Mouse (Mus musculus): ENCODE results near the gene Ttc30a1. TPM values are rescaled to one million over a fixed set of nuclear protein-coding genes. Genes with fewer than 3 reads are reported as not detected.
"Not testable (repeated sequence)": the region's sequence is repeated elsewhere in the genome, so short reads cannot be mapped to it uniquely, and the experiment has no call there.

Ttc30a1 gene
- 1.4 and 1.9 TPM in 2 replicates for polyA plus RNA-seq (2012; rRNA removed)

DNA sequence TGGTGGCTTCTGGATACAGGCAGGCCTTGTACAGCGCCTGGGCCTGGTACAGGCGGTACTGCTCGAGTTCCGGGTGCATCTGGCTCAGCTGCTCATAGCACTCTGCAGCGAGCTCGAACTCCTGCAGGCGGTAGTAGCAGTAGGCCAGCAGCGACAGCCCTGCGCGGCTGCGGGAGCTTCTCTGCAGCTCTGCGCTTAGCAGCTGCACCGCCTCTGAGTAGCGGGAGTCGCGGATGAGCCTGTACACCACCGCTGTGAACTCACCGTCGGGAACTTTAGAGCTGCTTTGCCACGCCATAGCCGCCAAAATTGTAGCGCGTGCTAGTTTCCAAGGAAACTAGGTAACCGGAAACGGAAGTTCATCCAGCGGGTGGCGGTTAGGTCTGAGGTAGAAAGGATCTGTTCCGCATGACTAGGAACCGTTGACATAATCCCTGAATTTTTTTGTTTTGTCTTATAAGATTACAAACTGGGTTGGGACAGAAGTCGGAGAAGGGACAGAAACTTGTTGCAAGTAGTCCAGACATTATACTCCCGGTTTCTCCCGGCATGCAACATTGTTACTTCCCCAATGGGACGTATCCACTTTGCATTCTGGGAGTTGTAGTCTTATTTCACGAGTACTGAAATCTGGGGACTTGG, at the start of gene Ttc30a1:
TSS of gene Ttc30a1 (minus strand) at position 528 of the 642 bp plus-strand sequence.
- Histone ChIP-seq H3K4me3 (ENCODE audit: extremely low read depth, insufficient read depth, insufficient read length) (peak within 1 kb of the TSS; percentile 86), H3K27ac (ENCODE audit: insufficient read depth, low read length) (peak within 1 kb of the TSS; percentile 36; the same call in 1 of the 2 replicates)
- 5% methylated on average over 32 of the region's 34 CpGs for WGBS
- not testable (repeated sequence) for H3K4me1 ChIP-seq (ENCODE audit: control insufficient read depth, insufficient read depth, insufficient read length); H3K36me3 ChIP-seq (ENCODE audit: control insufficient read depth, insufficient read depth, low read length); H3K27me3 ChIP-seq (ENCODE audit: control insufficient read depth, insufficient read depth, low read length)
- DNase-seq (ENCODE audit: low read depth in 1 of 2, low spot score in 2 of 2) = peak; percentile 58 to 64

DNA sequence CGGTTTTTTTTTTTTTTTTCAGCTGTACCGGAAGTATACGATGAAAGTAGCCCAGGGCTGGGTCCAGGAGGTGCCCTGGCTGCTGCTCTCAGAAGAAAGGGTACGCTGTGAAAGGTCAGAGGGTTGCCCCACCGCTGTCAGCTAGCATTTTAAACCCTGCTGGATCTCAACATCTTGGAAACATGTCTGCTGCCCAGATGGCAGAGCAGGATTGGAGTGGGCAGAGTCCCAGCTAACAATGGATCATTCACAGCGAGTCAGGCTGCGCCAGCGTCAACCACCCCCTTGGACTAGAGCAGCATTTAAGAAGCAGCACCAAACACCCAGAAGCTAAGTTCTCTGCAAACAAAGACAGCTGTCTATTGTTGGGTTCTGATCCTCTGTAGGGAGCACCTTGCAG, 48.3 kb upstream of the Ttc30a1 start:
- no peak overlapping the region for H3K27ac ChIP-seq (ENCODE audit: insufficient read depth, low read length)
- no peaks in the 10 kb centered on the region for H3K4me1 ChIP-seq (ENCODE audit: control insufficient read depth, insufficient read depth, insufficient read length)
- peaks cover 2% of the 10 kb centered on the region; the same call in 1 of the 2 replicates for H3K27me3 ChIP-seq (ENCODE audit: control insufficient read depth, insufficient read depth, low read length)
- no peaks in the 10 kb centered on the region for H3K36me3 ChIP-seq (ENCODE audit: control insufficient read depth, insufficient read depth, low read length)
- TF ChIP-seq POLR2A (IDR thresholded peaks at IDR 0.05; ENCODE audit: low read depth, low read length) (no peak), CTCF (IDR thresholded peaks at IDR 0.05; ENCODE audit: extremely low read depth, insufficient read depth, insufficient read length, insufficient replicate concordance) (no peak)
- no peak for DNase-seq (ENCODE audit: low read depth in 1 of 2, low spot score in 2 of 2)
- 74% methylated on average over 8 of the region's 8 CpGs for WGBS
- H3K4me3 ChIP-seq (ENCODE audit: extremely low read depth, insufficient read depth, insufficient read length) = no peak overlapping the region

DNA sequence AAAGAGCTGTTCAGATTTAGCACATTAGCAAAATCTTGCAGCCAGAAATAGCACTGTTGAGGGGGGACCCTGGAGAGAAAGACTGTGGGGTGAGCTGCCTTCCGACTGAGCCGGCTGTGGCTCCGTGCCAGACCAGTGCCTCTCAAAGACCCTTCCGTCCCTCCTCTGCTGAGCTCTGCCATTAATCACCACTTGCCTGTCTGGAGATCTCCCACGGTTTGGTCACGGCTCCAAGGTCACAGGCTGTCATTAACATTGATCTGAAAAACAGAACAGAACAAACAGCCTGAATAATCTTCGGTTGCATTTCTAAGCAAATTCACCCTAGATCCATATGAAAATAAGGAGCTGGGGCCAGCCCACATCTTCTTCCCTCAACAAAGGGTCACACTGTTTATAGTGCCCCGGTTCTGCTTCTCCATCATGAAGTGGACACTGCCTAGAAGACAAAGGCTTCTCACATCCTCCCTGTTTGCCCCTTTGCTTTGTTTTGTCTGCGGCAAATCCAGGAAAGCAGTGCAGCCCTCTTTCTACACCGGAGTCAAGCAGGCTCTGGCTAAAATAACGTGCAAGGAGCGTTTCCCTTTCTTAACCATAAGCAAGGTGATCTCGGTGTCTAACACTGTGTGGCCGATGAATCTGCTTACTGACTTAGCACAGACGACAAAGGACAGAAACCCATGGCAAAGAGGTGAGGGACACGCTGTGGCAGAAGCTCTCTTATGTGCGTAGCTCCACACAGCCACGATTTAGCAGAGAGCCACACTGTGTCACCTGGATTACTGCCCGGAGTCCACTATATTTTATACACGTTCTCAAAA, 47.5 kb upstream of the Ttc30a1 start:
- TF ChIP-seq CTCF (IDR thresholded peaks at IDR 0.05; ENCODE audit: extremely low read depth, insufficient read depth, insufficient read length, insufficient replicate concordance) = no peak
- TF ChIP-seq POLR2A (IDR thresholded peaks at IDR 0.05; ENCODE audit: low read depth, low read length) = no peak
- DNase-seq (ENCODE audit: low read depth in 1 of 2, low spot score in 2 of 2) = no peak
- no peak overlapping the region for H3K27ac ChIP-seq (ENCODE audit: insufficient read depth, low read length)
- 27% methylated on average over 20 of the region's 20 CpGs for WGBS
- H3K27me3 ChIP-seq (ENCODE audit: control insufficient read depth, insufficient read depth, low read length) = peaks cover 2% of the 10 kb centered on the region; the same call in 1 of the 2 replicates
- H3K36me3 ChIP-seq (ENCODE audit: control insufficient read depth, insufficient read depth, low read length) = no peaks in the 10 kb centered on the region
- H3K4me3 ChIP-seq (ENCODE audit: extremely low read depth, insufficient read depth, insufficient read length) = no peak overlapping the region
- no peaks in the 10 kb centered on the region for H3K4me1 ChIP-seq (ENCODE audit: control insufficient read depth, insufficient read depth, insufficient read length)

DNA sequence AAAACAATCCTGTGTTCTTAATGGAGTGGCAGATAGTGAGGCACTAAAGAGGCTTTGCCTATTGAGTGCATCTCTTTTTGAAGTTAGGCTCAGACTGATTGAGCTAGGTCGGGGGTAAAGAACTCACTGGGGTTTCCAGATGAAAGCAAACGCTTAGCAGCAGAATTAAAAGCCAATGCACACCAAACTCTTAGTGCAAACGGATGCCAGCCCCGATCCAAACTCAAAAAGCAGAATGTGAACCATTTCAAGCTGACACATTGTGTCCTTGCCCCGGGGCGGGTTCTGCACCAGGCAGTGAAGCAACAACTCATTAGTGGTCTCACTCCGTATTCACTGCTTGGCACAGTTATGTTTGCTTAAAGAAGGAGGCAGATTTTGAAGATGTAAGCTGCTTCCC, 35.1 kb upstream of the Ttc30a1 start:
- Histone ChIP-seq H3K4me1 (ENCODE audit: control insufficient read depth, insufficient read depth, insufficient read length) (no peaks in the 10 kb centered on the region), H3K36me3 (ENCODE audit: control insufficient read depth, insufficient read depth, low read length) (no peaks in the 10 kb centered on the region), H3K4me3 (ENCODE audit: extremely low read depth, insufficient read depth, insufficient read length) (no peak overlapping the region), H3K27ac (ENCODE audit: insufficient read depth, low read length) (no peak overlapping the region), H3K27me3 (ENCODE audit: control insufficient read depth, insufficient read depth, low read length) (no peaks in the 10 kb centered on the region)
- WGBS = 54% methylated on average over 7 of the region's 7 CpGs
- no peak for DNase-seq (ENCODE audit: low read depth in 1 of 2, low spot score in 2 of 2)
- TF ChIP-seq CTCF (IDR thresholded peaks at IDR 0.05; ENCODE audit: extremely low read depth, insufficient read depth, insufficient read length, insufficient replicate concordance) (no peak), POLR2A (IDR thresholded peaks at IDR 0.05; ENCODE audit: low read depth, low read length) (no peak)

DNA sequence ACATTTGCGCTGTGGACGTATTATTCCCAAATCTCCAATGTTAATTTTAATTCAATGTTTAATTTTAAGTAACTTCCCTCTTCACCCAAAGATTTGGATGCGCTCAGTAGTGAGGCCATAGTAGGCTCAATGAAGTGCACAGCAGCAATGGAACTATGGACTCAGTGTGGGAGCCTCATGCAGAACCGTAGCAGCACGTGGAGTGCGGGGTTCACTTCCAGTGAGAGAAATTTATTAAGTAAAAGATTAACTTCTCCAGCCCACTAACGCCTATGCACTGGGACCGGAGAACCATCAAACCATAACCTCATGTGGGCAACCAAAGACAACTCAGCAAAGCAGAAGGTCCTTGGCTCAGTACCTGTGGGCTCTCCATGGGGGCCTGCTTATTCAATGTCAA, 34.4 kb upstream of the Ttc30a1 start:
- Histone ChIP-seq H3K27ac (ENCODE audit: insufficient read depth, low read length) (no peak overlapping the region), H3K4me1 (ENCODE audit: control insufficient read depth, insufficient read depth, insufficient read length) (no peaks in the 10 kb centered on the region), H3K27me3 (ENCODE audit: control insufficient read depth, insufficient read depth, low read length) (no peaks in the 10 kb centered on the region), H3K4me3 (ENCODE audit: extremely low read depth, insufficient read depth, insufficient read length) (no peak overlapping the region), H3K36me3 (ENCODE audit: control insufficient read depth, insufficient read depth, low read length) (no peaks in the 10 kb centered on the region)
- DNase-seq (ENCODE audit: low read depth in 1 of 2, low spot score in 2 of 2) = no peak
- no peak for TF ChIP-seq CTCF (IDR thresholded peaks at IDR 0.05; ENCODE audit: extremely low read depth, insufficient read depth, insufficient read length, insufficient replicate concordance)
- TF ChIP-seq POLR2A (IDR thresholded peaks at IDR 0.05; ENCODE audit: low read depth, low read length) = no peak
- 92% methylated on average over 8 of the region's 8 CpGs for WGBS

DNA sequence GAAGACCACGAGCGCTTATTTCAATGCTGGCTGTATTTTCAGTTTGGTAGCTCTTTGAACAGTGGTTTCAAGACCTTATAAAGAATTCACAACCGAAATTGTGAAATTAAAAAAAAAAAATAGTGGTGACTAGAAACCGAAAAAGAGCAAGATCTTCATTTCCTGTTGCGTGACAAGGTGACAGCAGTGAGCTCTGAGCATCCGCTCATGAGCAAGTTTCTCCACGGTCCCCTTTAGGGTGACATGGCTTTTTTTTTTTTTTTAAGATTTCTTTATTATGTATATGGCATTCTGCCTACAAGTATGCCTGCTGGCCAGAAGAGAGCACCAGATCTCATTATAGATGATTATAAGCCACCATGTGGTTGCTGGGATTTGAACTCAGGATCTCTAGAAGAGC, 33.7 kb upstream of the Ttc30a1 start:
- Histone ChIP-seq H3K27ac (ENCODE audit: insufficient read depth, low read length) (no peak overlapping the region), H3K36me3 (ENCODE audit: control insufficient read depth, insufficient read depth, low read length) (no peaks in the 10 kb centered on the region), H3K4me3 (ENCODE audit: extremely low read depth, insufficient read depth, insufficient read length) (no peak overlapping the region), H3K27me3 (ENCODE audit: control insufficient read depth, insufficient read depth, low read length) (no peaks in the 10 kb centered on the region), H3K4me1 (ENCODE audit: control insufficient read depth, insufficient read depth, insufficient read length) (no peaks in the 10 kb centered on the region)
- TF ChIP-seq CTCF (IDR thresholded peaks at IDR 0.05; ENCODE audit: extremely low read depth, insufficient read depth, insufficient read length, insufficient replicate concordance) (no peak), POLR2A (IDR thresholded peaks at IDR 0.05; ENCODE audit: low read depth, low read length) (no peak)
- 74% methylated on average over 7 of the region's 7 CpGs for WGBS
- no peak for DNase-seq (ENCODE audit: low read depth in 1 of 2, low spot score in 2 of 2)

DNA sequence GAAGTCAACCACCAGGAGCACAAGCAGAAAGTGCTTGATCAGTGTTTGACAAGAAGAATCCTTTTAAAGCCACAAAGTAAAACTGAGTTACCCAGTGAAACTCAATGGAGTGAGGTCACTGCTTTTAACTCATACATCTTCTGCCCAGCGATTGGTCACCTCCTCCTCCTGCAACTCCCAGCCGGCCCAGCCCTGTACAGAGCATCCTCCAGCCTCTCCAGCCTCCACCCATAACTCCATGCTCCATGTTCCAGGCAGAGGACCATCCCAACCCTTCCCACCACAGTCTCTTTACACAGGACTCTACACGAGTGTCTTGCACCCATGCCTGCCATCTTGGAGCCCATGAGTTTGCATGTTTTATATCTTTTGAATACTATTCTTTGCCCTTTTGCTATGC, 32.9 kb upstream of the Ttc30a1 start:
- Histone ChIP-seq H3K4me3 (ENCODE audit: extremely low read depth, insufficient read depth, insufficient read length) (no peak overlapping the region), H3K27me3 (ENCODE audit: control insufficient read depth, insufficient read depth, low read length) (no peaks in the 10 kb centered on the region), H3K36me3 (ENCODE audit: control insufficient read depth, insufficient read depth, low read length) (no peaks in the 10 kb centered on the region), H3K4me1 (ENCODE audit: control insufficient read depth, insufficient read depth, insufficient read length) (no peaks in the 10 kb centered on the region), H3K27ac (ENCODE audit: insufficient read depth, low read length) (no peak overlapping the region)
- 89% methylated on average over 3 of the region's 3 CpGs for WGBS
- DNase-seq (ENCODE audit: low read depth in 1 of 2, low spot score in 2 of 2) = no peak
- TF ChIP-seq POLR2A (IDR thresholded peaks at IDR 0.05; ENCODE audit: low read depth, low read length) = no peak
- no peak for TF ChIP-seq CTCF (IDR thresholded peaks at IDR 0.05; ENCODE audit: extremely low read depth, insufficient read depth, insufficient read length, insufficient replicate concordance)
